Mouse (Mus musculus) forebrain, embryonic 15.5 days (tissue): ENCODE data around the gene Itpr1. TPM values are rescaled to one million over a fixed set of nuclear protein-coding genes. Genes with fewer than 3 reads are reported as not detected.

Experiments
- ATAC-seq: fragments of 200-750 bp; cut with Nextera tagmentation; replicated peaks from 2 replicates; pipeline ENCODE4 v1.8.0; 2017; ENCODE audit warnings: mild to moderate bottlenecking, moderate TSS enrichment, moderate library complexity
- H3K27ac ChIP-seq: fragments of 300-500 bp; sonication (generic); replicated peaks from 2 replicates; pipeline ENCODE4 v1.5.1; 2015; ENCODE audit warnings: mild to moderate bottlenecking, inconsistent platforms
- H3K27me3 ChIP-seq: fragments of 300-500 bp; sonication (generic); 2 replicates; pipeline ENCODE4 v1.6.1; 2015; ENCODE audit warnings: inconsistent platforms
- H3K36me3 ChIP-seq: fragments of 300-500 bp; sonication (generic); 2 replicates; pipeline ENCODE4 v1.6.1; 2015; ENCODE audit warnings: mild to moderate bottlenecking, inconsistent platforms
- H3K4me1 ChIP-seq: fragments of 300-500 bp; sonication (generic); 2 replicates; pipeline ENCODE4 v1.6.1; 2015; ENCODE audit warnings: inconsistent platforms
- H3K4me2 ChIP-seq: fragments of 300-500 bp; sonication (generic); replicated peaks from 2 replicates; pipeline ENCODE4 v1.6.1; 2015; ENCODE audit warnings: mild to moderate bottlenecking, inconsistent platforms
- H3K4me3 ChIP-seq: fragments of 300-500 bp; sonication (generic); 2 replicates; pipeline ENCODE4 v1.5.1; 2015; ENCODE audit warnings: mild to moderate bottlenecking, inconsistent platforms
- H3K9ac ChIP-seq: fragments of 300-500 bp; sonication (generic); replicated peaks from 2 replicates; pipeline ENCODE4 v1.6.1; 2015; ENCODE audit warnings: mild to moderate bottlenecking, inconsistent platforms
- H3K9me3 ChIP-seq: fragments of 300-500 bp; sonication (generic); 2 replicates; pipeline ENCODE4 v1.6.1; 2016; ENCODE audit warnings: inconsistent platforms
- WGBS: fragments of 180-500 bp; shearing (Covaris S2); methylation state at CpG from one replicate; pipeline ENCODE4 v1.1.7; 2015; ENCODE audit warnings: mixed read lengths; 5-methylcytosine and 5-hydroxymethylcytosine counted together
- polyA plus RNA-seq: library from polyadenylated mRNA; unstranded; fragments of >200 nt; fragmentation: Nextera tagmentation; extraction: Ambion mirVana; gene quantifications from 2 replicates; pipeline ENCODE4 v1.2.1, GENCODE M21; 2015

Itpr1 gene
- polyA plus RNA-seq, 1 experiment from 2014 or later = 12.6 TPM

DNA sequence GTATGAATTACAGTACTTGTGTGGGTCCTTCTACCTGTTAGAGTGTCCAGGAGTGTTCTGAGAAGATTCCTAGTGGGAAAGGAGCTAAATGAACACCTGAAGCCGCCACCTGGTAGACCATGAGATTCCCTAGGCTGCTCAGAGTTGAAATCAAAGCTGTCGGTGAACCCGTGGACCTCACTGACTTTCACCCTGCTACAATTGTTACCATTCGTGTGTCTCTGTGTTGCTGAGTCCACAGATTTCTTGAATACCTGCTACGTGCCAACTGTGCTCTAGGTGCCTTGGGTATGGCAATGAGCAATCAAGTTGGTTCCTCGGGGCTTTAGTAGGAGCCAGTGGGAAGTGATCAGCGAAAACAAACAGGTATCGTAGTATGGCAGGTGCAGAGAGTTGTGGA is 3.9 kb downstream of the Itpr1 start:
- WGBS = 88% methylated on average over 8 of the region's 8 CpGs

DNA sequence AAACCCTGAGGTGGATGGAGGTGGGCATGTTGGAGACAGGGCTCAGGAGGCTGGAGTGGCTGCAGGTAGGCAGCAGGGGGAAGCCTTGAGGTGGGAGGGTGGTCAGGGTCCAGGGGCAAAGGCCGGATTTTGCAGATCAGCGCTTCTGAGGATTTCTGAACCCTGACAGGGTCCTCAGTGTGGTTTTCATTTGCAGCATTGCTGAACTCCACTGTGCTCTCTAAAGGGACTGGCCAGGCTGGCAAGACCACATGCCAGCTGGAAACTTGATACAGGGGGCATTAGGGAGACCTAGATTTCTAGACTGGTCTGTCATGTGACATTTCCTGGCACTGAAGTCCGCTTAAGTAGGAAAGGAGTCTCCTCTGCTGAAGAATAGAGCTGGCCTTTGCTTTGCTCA is 5.1 kb downstream of the Itpr1 start:
- Histone ChIP-seq H3K4me3 (no peak overlapping the region), H3K4me2 (no peak overlapping the region), H3K36me3 (no peaks in the 10 kb centered on the region), H3K9ac (no peak overlapping the region), H3K27ac (no peak overlapping the region), H3K9me3 (no peaks in the 10 kb centered on the region), H3K4me1 (peaks cover 20% of the 10 kb centered on the region; the same call in 1 of the 2 replicates), H3K27me3 (no peaks in the 10 kb centered on the region)
- 88% methylated on average over 3 of the region's 3 CpGs for WGBS
- no peak for ATAC-seq

More for the DNA sequence above, 3.9 kb downstream of the Itpr1 start:
- Histone ChIP-seq H3K27ac (no peak overlapping the region), H3K4me1 (peaks cover 24% of the 10 kb centered on the region), H3K27me3 (no peaks in the 10 kb centered on the region), H3K9me3 (no peaks in the 10 kb centered on the region), H3K36me3 (no peaks in the 10 kb centered on the region), H3K4me3 (no peak overlapping the region), H3K4me2 (no peak overlapping the region), H3K9ac (no peak overlapping the region)
- ATAC-seq = no peak

DNA sequence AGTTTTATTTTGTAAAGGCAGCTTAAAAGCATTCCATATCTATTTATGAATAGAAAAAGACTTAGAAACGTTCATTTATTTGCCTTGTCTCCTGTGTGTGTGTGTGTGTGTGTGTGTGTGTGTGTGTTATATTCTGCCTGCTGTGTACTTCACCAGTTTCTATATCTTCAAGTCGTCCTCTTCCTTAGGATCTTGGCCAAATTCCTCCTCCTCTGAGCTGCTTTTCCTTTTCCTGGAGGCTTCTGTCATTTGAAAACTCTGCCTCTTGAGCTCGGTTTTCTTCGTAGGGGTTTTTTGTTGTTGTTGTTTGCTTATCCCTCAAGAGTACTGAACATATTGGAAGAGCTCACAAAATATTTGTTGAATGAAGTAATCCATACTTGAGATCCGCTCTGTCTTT is 9.5 kb downstream of the Itpr1 start:
- no peak overlapping the region for H3K4me2 ChIP-seq
- no peak overlapping the region for H3K9ac ChIP-seq
- H3K27me3 ChIP-seq = no peaks in the 10 kb centered on the region
- H3K27ac ChIP-seq = no peak overlapping the region
- WGBS = 69% methylated on average over 5 of the region's 5 CpGs
- no peaks in the 10 kb centered on the region for H3K9me3 ChIP-seq
- no peaks in the 10 kb centered on the region for H3K4me1 ChIP-seq
- no peaks in the 10 kb centered on the region for H3K36me3 ChIP-seq
- ATAC-seq = no peak
- H3K4me3 ChIP-seq = no peak overlapping the region

DNA sequence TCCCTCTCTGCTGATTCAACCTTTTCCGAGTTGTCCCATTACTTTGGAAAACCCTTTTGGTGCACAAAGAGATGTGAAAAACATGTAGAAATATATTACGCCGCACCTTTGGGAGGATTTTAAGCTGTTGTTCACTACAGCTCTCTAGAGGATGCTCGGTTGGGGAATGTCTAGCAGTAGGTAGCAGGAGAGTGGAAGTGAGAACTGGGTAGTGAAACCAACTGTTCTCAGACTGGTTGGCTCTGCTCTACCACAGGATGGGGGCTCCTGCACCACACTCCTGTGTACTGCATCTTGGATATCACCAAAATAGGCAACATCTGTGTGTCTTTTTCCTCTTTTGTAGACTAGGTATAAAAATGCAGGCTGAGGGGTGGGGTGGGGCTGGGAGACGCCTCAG is 10.0 kb downstream of the Itpr1 start:
- no peak overlapping the region for H3K9ac ChIP-seq
- 93% methylated on average over 5 of the region's 5 CpGs for WGBS
- H3K9me3 ChIP-seq = no peaks in the 10 kb centered on the region
- no peaks in the 10 kb centered on the region for H3K36me3 ChIP-seq
- no peak for ATAC-seq
- no peak overlapping the region for H3K4me2 ChIP-seq
- no peak overlapping the region for H3K4me3 ChIP-seq
- no peaks in the 10 kb centered on the region for H3K4me1 ChIP-seq
- H3K27ac ChIP-seq = no peak overlapping the region
- H3K27me3 ChIP-seq = no peaks in the 10 kb centered on the region

DNA sequence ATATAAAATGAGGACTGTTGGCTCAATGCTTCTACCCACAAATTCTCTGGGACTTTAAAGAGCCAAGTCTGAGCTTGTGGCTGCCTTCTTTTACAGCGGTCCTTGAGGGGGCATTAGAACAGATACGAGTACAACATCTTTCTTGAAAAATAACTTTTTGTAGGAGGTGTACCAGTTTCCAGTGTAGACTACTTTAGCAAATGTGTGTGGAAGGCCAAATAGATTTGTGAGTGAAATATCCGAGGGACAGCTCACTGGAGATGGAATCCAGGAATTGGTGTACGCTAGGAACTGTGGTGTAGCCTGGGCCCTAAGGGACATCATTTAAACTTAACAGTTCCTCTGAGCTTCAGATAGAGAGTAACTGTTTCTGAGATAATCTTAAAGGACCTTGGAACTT is 11.5 kb downstream of the Itpr1 start:
- WGBS = 95% methylated on average over 4 of the region's 4 CpGs
- no peaks in the 10 kb centered on the region for H3K4me1 ChIP-seq
- H3K27me3 ChIP-seq = no peaks in the 10 kb centered on the region
- H3K36me3 ChIP-seq = no peaks in the 10 kb centered on the region
- H3K27ac ChIP-seq = no peak overlapping the region
- H3K4me3 ChIP-seq = no peak overlapping the region
- H3K9ac ChIP-seq = no peak overlapping the region
- no peak for ATAC-seq
- H3K9me3 ChIP-seq = no peaks in the 10 kb centered on the region
- no peak overlapping the region for H3K4me2 ChIP-seq

DNA sequence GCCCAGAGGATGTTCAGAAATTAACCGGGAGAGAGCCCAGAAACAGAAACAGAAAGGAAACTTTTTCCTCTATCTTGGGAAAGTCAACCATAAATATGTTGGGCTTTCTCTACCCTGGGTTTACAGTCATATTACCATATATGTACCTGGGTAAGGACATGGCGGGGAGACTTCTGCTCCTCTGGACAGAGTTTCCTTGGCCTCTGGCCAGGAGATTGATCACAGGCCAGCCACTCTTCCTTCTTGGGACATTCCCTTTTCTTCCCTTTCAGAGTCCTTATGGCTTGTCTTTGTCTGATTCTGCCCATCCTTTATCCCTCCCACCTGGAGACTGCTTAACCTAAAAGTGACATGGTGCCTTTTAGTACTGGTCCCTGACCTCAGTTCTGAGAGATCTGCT is 12.1 kb downstream of the Itpr1 start:
- H3K27ac ChIP-seq = no peak overlapping the region
- H3K36me3 ChIP-seq = no peaks in the 10 kb centered on the region
- WGBS = 88% methylated on average over 2 of the region's 2 CpGs

DNA sequence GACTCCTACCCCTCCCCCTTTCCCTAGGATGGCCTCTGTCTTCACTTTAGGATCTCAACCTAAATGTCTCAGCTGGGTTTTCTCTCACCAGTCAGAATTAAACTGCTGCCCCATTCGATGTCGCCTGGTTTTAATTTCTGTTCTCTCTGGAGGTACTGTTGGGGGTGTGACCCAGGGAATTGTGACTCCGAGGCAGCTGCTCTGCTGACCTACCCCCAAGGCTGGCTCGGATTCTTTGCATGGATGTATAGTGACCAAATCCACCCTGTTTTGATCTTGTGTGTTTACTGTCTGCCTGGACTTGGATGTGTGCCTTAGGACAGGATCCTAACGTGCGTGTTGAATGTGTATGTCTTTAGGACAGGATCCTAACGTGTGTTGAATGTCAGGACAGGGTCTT is 13.3 kb downstream of the Itpr1 start:
- no peaks in the 10 kb centered on the region for H3K36me3 ChIP-seq
- H3K4me2 ChIP-seq = no peak overlapping the region
- 83% methylated on average over 7 of the region's 7 CpGs for WGBS
- H3K9me3 ChIP-seq = no peaks in the 10 kb centered on the region
- H3K27me3 ChIP-seq = no peaks in the 10 kb centered on the region
- no peak overlapping the region for H3K4me3 ChIP-seq
- H3K9ac ChIP-seq = no peak overlapping the region
- no peaks in the 10 kb centered on the region for H3K4me1 ChIP-seq
- no peak overlapping the region for H3K27ac ChIP-seq
- ATAC-seq = no peak

More for the DNA sequence above, 12.1 kb downstream of the Itpr1 start:
- H3K4me1 ChIP-seq = no peaks in the 10 kb centered on the region
- no peak overlapping the region for H3K4me2 ChIP-seq
- H3K27me3 ChIP-seq = no peaks in the 10 kb centered on the region
- no peak for ATAC-seq
- no peak overlapping the region for H3K4me3 ChIP-seq
- no peak overlapping the region for H3K9ac ChIP-seq
- H3K9me3 ChIP-seq = no peaks in the 10 kb centered on the region

DNA sequence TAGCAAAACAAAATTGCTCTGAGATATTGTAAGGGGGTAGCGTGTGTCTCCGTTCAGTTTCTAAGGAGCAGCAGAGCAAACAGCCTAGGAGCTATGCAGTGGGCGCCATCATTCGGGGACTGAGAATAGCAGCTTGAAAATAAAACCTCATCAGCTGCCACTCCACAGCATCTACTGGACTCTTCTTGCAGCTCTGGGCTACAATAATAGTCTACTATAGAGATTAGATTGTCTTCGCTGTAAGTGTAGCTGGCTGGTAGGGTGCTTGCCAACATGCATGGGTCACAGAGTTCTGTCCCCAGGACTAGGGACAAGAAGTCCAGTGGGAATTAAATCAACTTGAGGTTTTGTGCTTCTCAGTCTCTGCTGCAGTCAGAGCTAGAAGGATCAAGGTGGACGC is 14.6 kb downstream of the Itpr1 start:
- ATAC-seq = no peak
- 94% methylated on average over 6 of the region's 6 CpGs for WGBS
- no peak overlapping the region for H3K4me3 ChIP-seq
- H3K36me3 ChIP-seq = no peaks in the 10 kb centered on the region
- H3K27ac ChIP-seq = no peak overlapping the region
- no peaks in the 10 kb centered on the region for H3K4me1 ChIP-seq
- no peaks in the 10 kb centered on the region for H3K9me3 ChIP-seq
- H3K4me2 ChIP-seq = no peak overlapping the region
- H3K9ac ChIP-seq = no peak overlapping the region
- no peaks in the 10 kb centered on the region for H3K27me3 ChIP-seq

DNA sequence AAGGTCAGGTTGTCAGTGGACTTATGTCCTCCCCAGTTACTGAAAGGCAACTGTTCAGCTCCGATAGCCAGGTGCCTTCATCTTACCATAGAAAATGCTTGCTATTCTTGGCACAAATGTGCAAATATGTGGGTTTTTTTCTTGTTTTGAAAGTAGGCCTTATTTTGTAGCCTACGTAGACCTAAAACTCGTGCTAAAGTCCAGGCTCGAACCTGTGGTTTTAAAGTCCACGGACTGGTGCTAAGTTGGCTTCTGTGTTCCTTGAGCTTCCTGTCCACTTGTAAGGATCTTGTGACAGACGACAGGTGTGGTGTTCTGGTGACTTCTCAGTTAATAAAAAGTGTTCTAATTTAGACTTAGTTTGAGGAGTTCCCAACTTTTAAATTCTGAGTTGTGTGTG is 15.2 kb downstream of the Itpr1 start:
- Histone ChIP-seq H3K27ac (no peak overlapping the region), H3K4me2 (no peak overlapping the region), H3K4me1 (0 out of 2 replicates have a peak, but pooled peaks cover 2% of the 10 kb centered on the region), H3K9ac (no peak overlapping the region), H3K4me3 (no peak overlapping the region), H3K27me3 (no peaks in the 10 kb centered on the region), H3K9me3 (no peaks in the 10 kb centered on the region), H3K36me3 (no peaks in the 10 kb centered on the region)
- 82% methylated on average over 6 of the region's 6 CpGs for WGBS
- no peak for ATAC-seq

DNA sequence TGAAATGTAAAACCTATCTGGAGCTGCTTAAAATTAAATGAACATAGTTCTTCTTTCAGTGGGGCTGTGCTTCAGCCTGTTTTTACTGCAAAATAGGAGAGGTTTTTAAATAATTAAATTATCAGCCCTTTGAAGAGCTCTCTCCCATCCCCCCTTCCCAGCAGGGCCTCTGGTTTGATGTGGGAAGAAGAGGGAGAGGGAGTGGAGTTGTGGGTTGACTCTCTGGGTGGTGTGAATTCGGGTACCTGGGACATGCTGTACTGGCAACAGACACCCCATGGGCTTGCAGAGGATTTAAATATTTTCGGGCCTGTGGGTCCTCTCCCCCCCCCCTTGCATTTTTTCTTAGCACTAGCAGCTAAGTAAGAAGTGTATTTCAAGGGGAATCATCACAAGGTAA is 15.7 kb downstream of the Itpr1 start:
- H3K4me3 ChIP-seq = no peak overlapping the region
- no peaks in the 10 kb centered on the region for H3K27me3 ChIP-seq
- ATAC-seq = no peak
- no peak overlapping the region for H3K27ac ChIP-seq
- no peaks in the 10 kb centered on the region for H3K36me3 ChIP-seq
- H3K9me3 ChIP-seq = no peaks in the 10 kb centered on the region
- no peak overlapping the region for H3K9ac ChIP-seq
- no peak overlapping the region for H3K4me2 ChIP-seq
- 16% methylated on average over 2 of the region's 2 CpGs for WGBS
- 0 out of 2 replicates have a peak, but pooled peaks cover 3% of the 10 kb centered on the region for H3K4me1 ChIP-seq

DNA sequence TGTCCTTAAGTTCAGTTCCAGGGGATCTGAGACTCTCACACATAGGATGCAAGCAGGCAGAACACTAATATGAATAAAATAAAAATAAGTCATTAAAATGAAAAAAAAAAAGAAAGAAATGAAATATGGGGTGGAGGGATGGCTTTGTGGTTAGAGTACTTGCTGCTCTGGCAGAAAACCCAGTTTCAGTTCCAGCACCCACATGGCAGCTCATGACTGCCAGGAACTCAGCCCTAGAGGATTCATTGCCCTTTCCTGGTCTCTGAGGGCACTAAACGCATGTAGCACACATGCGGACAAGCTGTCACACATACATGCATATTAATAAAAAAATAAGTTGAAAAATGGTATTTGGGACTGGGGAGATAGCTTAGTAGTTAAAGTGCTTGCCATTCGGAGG is 17.7 kb downstream of the Itpr1 start:
- Histone ChIP-seq H3K27ac (no peak overlapping the region), H3K9ac (no peak overlapping the region), H3K4me3 (no peak overlapping the region), H3K4me1 (peaks cover 6% of the 10 kb centered on the region), H3K4me2 (no peak overlapping the region), H3K36me3 (no peaks in the 10 kb centered on the region), H3K9me3 (no peaks in the 10 kb centered on the region), H3K27me3 (no peaks in the 10 kb centered on the region)
- no peak for ATAC-seq
- WGBS = 92% methylated on average over 3 of the region's 3 CpGs

DNA sequence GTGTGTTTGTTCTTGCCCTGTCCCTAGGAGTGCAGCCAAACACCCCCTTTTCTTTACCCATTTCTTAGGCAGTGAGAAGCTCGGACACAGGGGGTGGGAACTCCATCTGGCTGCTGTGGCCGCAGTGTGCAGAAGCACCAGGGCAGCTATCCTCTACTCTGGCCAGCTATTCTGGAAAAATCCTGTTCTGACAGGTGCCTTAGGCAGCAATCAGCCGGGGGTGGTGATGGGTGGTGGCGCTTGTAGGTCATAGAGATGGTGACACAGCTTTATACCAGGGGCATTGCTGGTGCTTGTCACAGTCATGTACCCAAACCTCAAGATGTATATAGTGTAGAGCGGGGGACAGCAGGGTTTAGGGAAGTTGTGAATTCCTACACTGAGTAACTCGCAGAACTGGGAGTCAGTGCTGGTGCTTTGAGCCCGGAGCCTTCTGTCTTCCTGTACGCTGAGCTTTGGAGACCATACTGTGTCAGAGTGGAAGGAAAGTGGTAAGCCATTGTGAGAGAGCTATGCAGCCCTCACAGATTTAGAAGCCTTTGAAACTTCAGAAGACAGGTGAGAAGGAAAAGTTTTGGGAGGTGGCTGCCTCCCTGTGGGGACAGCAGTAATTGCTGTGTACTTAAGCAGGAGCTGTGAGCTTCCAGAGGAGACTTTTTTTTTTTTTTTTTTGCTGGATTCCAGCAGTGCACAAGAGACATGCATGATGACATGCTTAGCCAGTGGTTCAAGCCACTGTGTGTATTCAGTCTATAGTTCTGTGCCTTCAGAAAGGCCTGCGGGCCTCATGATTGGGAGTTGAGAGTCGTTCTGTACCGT is 19.2 kb downstream of the Itpr1 start:
- Histone ChIP-seq H3K9me3 (no peaks in the 10 kb centered on the region), H3K9ac (no peak overlapping the region), H3K4me3 (no peak overlapping the region), H3K27me3 (no peaks in the 10 kb centered on the region), H3K27ac (no peak overlapping the region), H3K4me2 (no peak overlapping the region), H3K4me1 (peaks cover 20% of the 10 kb centered on the region), H3K36me3 (no peaks in the 10 kb centered on the region)
- ATAC-seq = no peak
- WGBS = 80% methylated on average over 11 of the region's 11 CpGs

DNA sequence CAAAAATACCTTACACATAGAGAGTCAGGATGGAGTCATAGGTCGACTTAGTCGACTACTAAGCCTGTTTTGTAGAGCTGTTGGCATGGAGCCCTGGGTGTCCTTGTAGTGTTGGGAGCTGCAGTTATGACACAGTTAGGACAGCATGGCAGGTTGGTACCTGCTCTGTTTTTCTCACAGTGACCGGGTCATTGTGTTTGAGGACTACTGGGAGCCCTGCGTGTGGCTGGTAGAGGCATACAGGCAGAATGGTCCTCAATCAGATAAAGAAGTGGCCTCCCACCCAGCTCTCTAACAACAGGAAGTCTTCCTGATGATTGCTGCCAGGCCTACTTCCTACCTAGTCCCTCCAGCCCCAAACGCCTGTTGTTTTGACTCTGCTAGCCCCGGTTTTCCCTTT is 20.2 kb downstream of the Itpr1 start:
- H3K36me3 ChIP-seq = no peaks in the 10 kb centered on the region
- no peak overlapping the region for H3K4me3 ChIP-seq
- no peak for ATAC-seq
- H3K9ac ChIP-seq = no peak overlapping the region
- WGBS = 69% methylated on average over 6 of the region's 6 CpGs
- peaks cover 29% of the 10 kb centered on the region for H3K4me1 ChIP-seq
- H3K27ac ChIP-seq = no peak overlapping the region
- no peak overlapping the region for H3K4me2 ChIP-seq
- H3K27me3 ChIP-seq = no peaks in the 10 kb centered on the region
- H3K9me3 ChIP-seq = no peaks in the 10 kb centered on the region
